Mouse (Mus musculus) forebrain, postnatal 0 days (tissue): ENCODE data around the gene Fkbp4. TPM values are rescaled to one million over a fixed set of nuclear protein-coding genes. Genes with fewer than 3 reads are reported as not detected.

ENCODE experiments used
- ATAC-seq: fragments of 200-750 bp; cut with Nextera tagmentation; 2 replicates; pipeline ENCODE4 v1.8.0; 2017; ENCODE audit warnings: mild to moderate bottlenecking, moderate library complexity
- DNase-seq: peaks from one replicate; pipeline ENCODE4 v3.0.0-alpha.2; 2015
- H3K27ac ChIP-seq: fragments of 300-500 bp; sonication (generic); 2 replicates; pipeline ENCODE4 v1.5.1; 2014; ENCODE audit warnings: low read depth, mild to moderate bottlenecking, antibody characterized with exemption, low read length, moderate library complexity, mixed read lengths
- H3K27me3 ChIP-seq: fragments of 300-500 bp; sonication (generic); 2 replicates; pipeline ENCODE4 v1.6.1; 2014; ENCODE audit warnings: mild to moderate bottlenecking, low read length, mixed read lengths; ENCODE audit not compliant: insufficient read depth
- H3K36me3 ChIP-seq: fragments of 300-500 bp; sonication (generic); 2 replicates; pipeline ENCODE4 v1.6.1; 2014; ENCODE audit warnings: mild to moderate bottlenecking, moderate library complexity; ENCODE audit not compliant: insufficient read depth
- H3K4me1 ChIP-seq: fragments of 300-500 bp; sonication (generic); 2 replicates; pipeline ENCODE4 v1.6.1; 2014; ENCODE audit warnings: antibody characterized with exemption; ENCODE audit not compliant: insufficient read depth
- H3K4me2 ChIP-seq: fragments of 300-500 bp; sonication (generic); 2 replicates; pipeline ENCODE4 v1.6.1; 2014; ENCODE audit warnings: low read depth, mild to moderate bottlenecking, moderate library complexity
- H3K4me3 ChIP-seq: fragments of 300-500 bp; sonication (generic); 2 replicates; pipeline ENCODE4 v1.5.1; 2014; ENCODE audit warnings: low read depth, low read length, mixed read lengths
- H3K9ac ChIP-seq: fragments of 300-500 bp; sonication (generic); 2 replicates; pipeline ENCODE4 v1.6.1; 2014; ENCODE audit warnings: mild to moderate bottlenecking
- H3K9me3 ChIP-seq: fragments of 300-500 bp; sonication (generic); 2 replicates; pipeline ENCODE4 v1.6.1; 2016; ENCODE audit warnings: low read length
- CTCF ChIP-seq: sonication (generic); IDR thresholded peaks from 2 replicates; pipeline ENCODE4 v1.5.1; 2016; ENCODE audit warnings: antibody characterized with exemption, control low read depth, low read depth
- WGBS: fragments of 180-500 bp; shearing (Covaris S2); extraction: QIAGEN DNeasy Blood & Tissue Kit; methylation state at CpG from one replicate; pipeline ENCODE4 v1.1.7; 2014; 5-methylcytosine and 5-hydroxymethylcytosine counted together
- polyA plus RNA-seq: library from polyadenylated mRNA; unstranded; fragments of >200 nt; fragmentation: Nextera tagmentation; extraction: Ambion mirVana; gene quantifications from 2 replicates; pipeline ENCODE4 v1.2.1, GENCODE M21; 2015
- total RNA-seq: library from RNA; depleted of rRNA; stranded (reverse); fragments of >200 nt; gene quantifications from 2 replicates; pipeline ENCODE4 v1.2.3, GENCODE M21; 2014

The Fkbp4 gene
- total and polyA plus RNA-seq, 2 experiments from 2014 or later, result 201 to 253 TPM

- TF ChIP-seq CTCF, result no peak
- H3K9me3 ChIP-seq, result no peaks in the 10 kb centered on the region
- H3K9ac ChIP-seq, result no peak overlapping the region
- WGBS, result 63% methylated on average over 3 of the region's 3 CpGs
- H3K27me3 ChIP-seq, result no peaks in the 10 kb centered on the region
- no peak overlapping the region for H3K27ac ChIP-seq
- DNase-seq (no peak), ATAC-seq (no peak)
- H3K36me3 ChIP-seq, result no peaks in the 10 kb centered on the region
- H3K4me1 ChIP-seq, result no peaks in the 10 kb centered on the region
- H3K4me2 ChIP-seq, result no peak overlapping the region
- no peak overlapping the region for H3K4me3 ChIP-seq
Observed at GRCm38 (mm10) chr6:128466563-128466962, 28.1 kb upstream of the Fkbp4 start.

- no peak for DNase-seq
- no peaks in the 10 kb centered on the region for H3K4me1 ChIP-seq
- H3K36me3 ChIP-seq, result no peaks in the 10 kb centered on the region
- no peaks in the 10 kb centered on the region for H3K9me3 ChIP-seq
- H3K27ac ChIP-seq, result no peak overlapping the region
- peak; percentile 71; the same call in 1 of the 2 replicates for ATAC-seq
- H3K9ac ChIP-seq, result no peak overlapping the region
- no peak for TF ChIP-seq CTCF
- 8% methylated on average over 7 of the region's 7 CpGs for WGBS
- H3K27me3 ChIP-seq, result no peaks in the 10 kb centered on the region
- H3K4me2 ChIP-seq, result no peak overlapping the region
- H3K4me3 ChIP-seq, result no peak overlapping the region
Observed at GRCm38 (mm10) chr6:128466043-128466442, 27.6 kb upstream of the Fkbp4 start.

DNA sequence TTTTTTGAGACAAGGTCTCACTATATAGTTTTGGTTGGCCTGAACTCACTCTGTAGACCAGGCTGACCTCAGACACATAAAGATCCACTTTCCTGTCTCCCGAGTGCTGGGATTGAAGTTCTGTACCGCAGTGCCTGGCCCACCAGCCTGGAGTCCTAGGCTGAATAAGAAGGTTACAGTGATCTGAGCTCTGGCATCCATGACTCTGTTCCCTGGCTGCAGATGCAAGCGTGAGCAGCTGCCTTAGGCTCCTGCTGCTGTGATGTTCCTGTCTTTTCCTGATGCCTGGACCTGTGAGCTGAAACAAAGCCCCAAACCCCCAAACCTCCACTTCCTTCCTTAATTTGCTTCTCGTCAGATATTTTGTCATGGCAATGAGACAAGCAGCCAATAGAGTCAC is 26.5 kb upstream of the Fkbp4 start:
- H3K27me3 ChIP-seq, result no peaks in the 10 kb centered on the region
- H3K9me3 ChIP-seq, result no peaks in the 10 kb centered on the region
- ATAC-seq (no peak), DNase-seq (no peak)
- H3K4me3 ChIP-seq, result no peak overlapping the region
- H3K9ac ChIP-seq, result no peak overlapping the region
- H3K27ac ChIP-seq, result no peak overlapping the region
- H3K4me2 ChIP-seq, result no peak overlapping the region
- H3K4me1 ChIP-seq, result no peaks in the 10 kb centered on the region
- no peaks in the 10 kb centered on the region for H3K36me3 ChIP-seq
- no peak for TF ChIP-seq CTCF
- WGBS, result 79% methylated on average over 4 of the region's 4 CpGs

- no peaks in the 10 kb centered on the region for H3K36me3 ChIP-seq
- H3K27ac ChIP-seq, result no peak overlapping the region
- H3K9me3 ChIP-seq, result no peaks in the 10 kb centered on the region
- no peak for TF ChIP-seq CTCF
- no peak overlapping the region for H3K4me2 ChIP-seq
- ATAC-seq, result no peak
- H3K4me3 ChIP-seq, result no peak overlapping the region
- no peaks in the 10 kb centered on the region for H3K27me3 ChIP-seq
- no peak overlapping the region for H3K9ac ChIP-seq
- no peaks in the 10 kb centered on the region for H3K4me1 ChIP-seq
- no peak for DNase-seq
Observed at GRCm38 (mm10) chr6:128461606-128462005, 23.1 kb upstream of the Fkbp4 start.

- H3K36me3 ChIP-seq, result no peaks in the 10 kb centered on the region
- whole genome bisulfite sequencing, result 72% methylated on average over 14 of the region's 14 CpGs
- H3K4me3 ChIP-seq, result no peak overlapping the region
- H3K9ac ChIP-seq, result no peak overlapping the region
- ATAC-seq, result no peak
- no peaks in the 10 kb centered on the region for H3K9me3 ChIP-seq
- H3K4me2 ChIP-seq, result no peak overlapping the region
- H3K27me3 ChIP-seq, result no peaks in the 10 kb centered on the region
- no peak overlapping the region for H3K27ac ChIP-seq
- no peak for DNase-seq
- no peak for TF ChIP-seq CTCF
- no peaks in the 10 kb centered on the region for H3K4me1 ChIP-seq
Observed at GRCm38 (mm10) chr6:128460729-128461503, 22.4 kb upstream of the Fkbp4 start.

- Histone ChIP-seq H3K36me3 (no peaks in the 10 kb centered on the region), H3K27ac (no peak overlapping the region), H3K4me2 (no peak overlapping the region), H3K4me1 (no peaks in the 10 kb centered on the region), H3K4me3 (no peak overlapping the region), H3K27me3 (no peaks in the 10 kb centered on the region), H3K9me3 (no peaks in the 10 kb centered on the region), H3K9ac (no peak overlapping the region)
- WGBS, result 30% methylated on average over 2 of the region's 2 CpGs
- TF ChIP-seq CTCF, result no peak
- ATAC-seq (no peak), DNase-seq (no peak)
Observed at GRCm38 (mm10) chr6:128460321-128460720, 21.8 kb upstream of the Fkbp4 start.

GRCm38 (mm10) chr6:128457186-128457585 is 18.7 kb upstream of the Fkbp4 start:
- 91% methylated on average over 5 of the region's 5 CpGs for WGBS
- no peaks in the 10 kb centered on the region for H3K27me3 ChIP-seq
- ATAC-seq (no peak), DNase-seq (no peak)
- H3K9me3 ChIP-seq, result no peaks in the 10 kb centered on the region
- no peak for TF ChIP-seq CTCF
- no peak overlapping the region for H3K4me3 ChIP-seq
- H3K9ac ChIP-seq, result no peak overlapping the region
- no peaks in the 10 kb centered on the region for H3K4me1 ChIP-seq
- H3K27ac ChIP-seq, result no peak overlapping the region
- no peaks in the 10 kb centered on the region for H3K36me3 ChIP-seq
- H3K4me2 ChIP-seq, result no peak overlapping the region
